Mouse (Mus musculus): ENCODE results near the gene Atxn7l2.

- TF ChIP-seq CTCF (IDR thresholded peaks at IDR 0.05; ENCODE audit: low read depth) (no peak), EP300 (optimal IDR thresholded peaks at IDR 0.05) (no peak)
These were observed 15.2 kb upstream of the Atxn7l2 start for GRCm38 (mm10) chr3:108225711-108226557.
